Mouse (Mus musculus): ENCODE measurements at regions not wholly inside any gene's neighbourhood (a gene's known extent, or its start where the extent isn't known, plus 50 kb on each side); places are given as distances from the start of the nearest gene placed in this dataset.

- no peak for DNase-seq (ENCODE audit: low read depth)
These were observed 96.1 kb upstream of the Naaladl2 start for GRCm38 (mm10) chr3:25240196-25240595.

- peak; percentile 30 for DNase-seq (ENCODE audit: low read depth)
These were observed 76.5 kb upstream of the Naaladl2 start for GRCm38 (mm10) chr3:25220601-25221000.

GRCm38 (mm10) chr3:25208041-25208685 is 64.1 kb upstream of the Naaladl2 start:
- no peak for DNase-seq (ENCODE audit: low read depth)
